Mouse (Mus musculus): Measurements from ENCODE around the gene Nrbp1.

- TF ChIP-seq POLR2A (IDR thresholded peaks at IDR 0.05; ENCODE audit: low read depth, low read length) (no peak), CTCF (conservative IDR thresholded peaks at IDR 0.05; ENCODE audit: insufficient read depth, insufficient read length, low read depth, low read length) (no peak)
Observed at GRCm38 (mm10) chr5:31250716-31251115, 10.1 kb downstream of the Nrbp1 start.

Data from kidney, adult 2 months (tissue).